Mouse (Mus musculus): ENCODE measurements around the gene Elane.

The Elane gene

DNA sequence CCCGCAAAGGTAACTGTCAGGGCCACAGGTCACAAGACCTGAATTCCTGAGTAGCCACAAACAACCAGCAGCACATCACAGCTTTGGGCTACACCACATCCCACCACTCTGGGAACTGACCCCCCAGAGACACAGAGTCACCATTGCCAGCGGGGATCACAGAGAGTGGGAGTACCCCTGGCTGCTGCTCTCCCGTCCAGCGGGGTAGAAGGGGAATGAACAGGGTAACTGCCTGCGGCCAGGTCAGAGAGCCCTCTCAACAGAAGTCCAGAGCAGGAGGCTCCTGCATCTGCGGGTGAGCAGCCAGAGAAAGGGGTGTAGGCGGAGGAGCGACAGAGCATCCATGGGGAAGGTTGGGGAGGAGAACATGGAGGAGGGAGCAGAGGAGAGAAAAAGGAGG is 30.0 kb downstream of the Elane start:
- peak; percentile 64 for DNase-seq

DNA sequence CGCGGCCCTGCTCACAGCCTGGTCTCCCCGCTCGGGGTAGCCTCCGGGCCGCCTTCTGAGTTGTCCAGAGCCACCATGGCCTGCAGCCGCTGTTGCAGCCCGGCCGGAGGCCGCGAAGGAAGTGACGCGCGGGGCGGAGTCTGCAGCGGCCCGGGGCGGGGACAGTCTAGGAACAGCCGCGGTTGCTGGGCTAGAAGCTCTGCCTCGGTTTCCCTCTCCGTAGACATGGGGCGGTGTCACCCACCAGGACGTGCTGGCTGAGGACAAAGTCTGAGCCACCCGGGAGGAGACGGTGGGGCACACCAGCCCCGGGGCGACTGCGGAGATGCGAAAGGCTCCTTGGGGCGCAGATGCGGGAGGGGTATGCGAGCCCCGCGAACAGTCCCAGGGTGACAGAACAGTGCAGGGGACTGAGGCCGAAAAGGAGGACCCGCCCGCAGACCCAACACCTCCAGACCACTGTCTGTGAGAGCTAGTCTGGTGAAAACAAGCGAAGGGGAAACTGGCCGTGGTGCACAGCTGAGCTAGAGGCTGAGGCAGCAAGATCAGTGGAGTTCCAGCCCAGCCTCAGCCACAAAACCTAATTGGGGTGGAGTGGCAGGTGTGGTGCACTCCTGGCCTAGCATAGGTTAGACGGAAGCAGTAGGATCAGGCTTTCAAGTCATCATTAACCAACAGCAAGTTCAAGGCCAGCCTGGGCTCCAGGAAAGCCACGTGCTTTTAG is 30.9 kb downstream of the Elane start, which contains the start of gene Kiss1r:
Kiss1r (plus strand) TSS at position 164 of the 724 bp plus-strand sequence.
- peak; percentile 85 for DNase-seq

DNA sequence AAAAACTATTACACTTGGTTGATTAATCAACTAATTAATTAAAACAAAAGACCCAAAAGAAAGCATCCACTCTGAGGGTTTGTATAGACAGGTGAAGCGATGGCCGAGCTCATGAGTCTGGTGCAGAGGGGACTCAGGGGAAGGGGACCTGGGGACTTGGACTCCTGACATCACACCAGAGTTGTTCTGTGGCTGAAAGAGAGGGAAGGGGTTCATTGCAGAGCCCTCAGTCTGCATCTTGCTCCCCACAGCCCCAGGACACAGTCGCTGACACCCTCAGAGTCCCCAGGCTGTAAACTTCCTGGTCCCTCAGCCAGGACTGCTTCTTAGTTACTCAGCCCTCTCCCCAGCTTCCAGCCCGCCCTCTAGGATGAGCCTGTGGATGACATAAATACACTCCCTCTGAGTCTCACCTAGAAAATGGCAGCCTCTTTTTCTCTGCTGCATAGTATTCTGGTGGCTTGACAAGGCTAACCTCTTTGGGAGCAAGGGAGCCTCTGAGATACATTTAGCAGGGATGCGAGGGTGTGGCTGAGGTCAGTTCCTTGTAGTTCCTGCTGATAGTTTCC is 31.6 kb downstream of the Elane start:
- DNase-seq, result peak; percentile 45

DNA sequence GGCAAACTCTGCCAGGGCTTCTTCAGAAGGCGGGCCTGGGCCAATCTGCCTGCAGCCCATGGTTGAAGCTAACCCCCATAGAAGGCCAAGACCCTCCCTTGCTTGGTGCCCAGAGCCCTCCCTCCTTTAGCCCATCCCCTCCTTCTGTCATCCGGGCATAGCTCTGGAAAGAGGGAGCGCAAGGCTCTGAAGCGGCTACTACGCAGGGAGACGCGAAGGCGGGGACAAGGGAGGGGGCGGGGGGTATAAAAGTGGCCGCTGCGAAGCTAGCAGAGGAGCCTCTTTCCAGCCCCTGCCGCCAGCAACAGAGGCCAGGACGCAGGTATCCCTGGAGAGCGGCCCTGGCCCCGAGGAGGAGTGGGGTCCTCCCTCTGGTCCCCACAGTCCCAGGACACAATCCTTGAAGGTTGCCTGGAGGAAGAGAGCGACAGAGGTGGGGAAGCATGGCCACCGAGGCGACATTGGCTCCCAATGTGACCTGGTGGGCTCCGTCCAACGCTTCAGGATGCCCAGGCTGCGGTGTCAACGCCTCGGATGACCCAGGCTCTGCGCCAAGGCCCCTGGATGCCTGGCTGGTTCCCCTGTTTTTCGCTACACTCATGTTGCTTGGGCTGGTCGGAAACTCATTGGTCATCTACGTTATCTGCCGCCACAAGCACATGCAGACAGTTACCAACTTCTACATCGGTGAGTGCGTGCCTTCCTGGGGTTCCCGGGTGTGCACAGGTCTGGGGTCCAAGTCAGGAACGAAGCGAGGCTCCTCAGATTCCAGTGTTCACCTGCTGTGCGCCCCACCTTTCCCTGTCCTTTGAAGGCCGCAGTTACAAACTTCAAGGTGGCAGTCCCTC is 32.4 kb downstream of the Elane start:
- peak; percentile 69 for DNase-seq

DNA sequence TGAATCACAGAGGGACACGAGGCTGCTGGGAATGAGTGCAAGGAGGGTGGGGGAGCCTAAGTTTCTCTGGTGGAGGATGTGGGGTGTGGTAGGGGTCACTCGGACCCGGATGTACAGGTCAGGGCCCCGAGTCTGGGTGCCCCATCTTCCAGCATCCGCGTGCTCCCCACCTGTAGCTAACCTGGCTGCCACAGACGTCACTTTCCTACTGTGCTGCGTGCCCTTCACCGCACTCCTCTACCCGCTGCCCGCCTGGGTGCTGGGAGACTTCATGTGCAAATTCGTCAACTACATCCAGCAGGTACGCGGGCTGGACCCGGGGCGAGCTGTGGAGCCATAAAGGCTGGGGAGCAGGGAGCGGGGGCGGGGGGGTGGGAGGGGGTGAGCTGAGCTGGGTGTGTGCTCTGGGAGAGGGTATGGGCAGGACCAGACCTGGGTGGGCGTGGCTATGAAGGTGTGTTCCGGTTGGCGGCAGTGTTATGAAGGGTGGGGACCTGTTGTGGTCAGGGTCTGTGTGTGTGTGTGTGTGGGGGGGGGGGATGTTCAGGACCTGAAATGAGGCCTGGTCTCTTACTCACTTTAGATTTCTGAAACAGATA is 33.3 kb downstream of the Elane start:
- peak; percentile 61 for DNase-seq

DNA sequence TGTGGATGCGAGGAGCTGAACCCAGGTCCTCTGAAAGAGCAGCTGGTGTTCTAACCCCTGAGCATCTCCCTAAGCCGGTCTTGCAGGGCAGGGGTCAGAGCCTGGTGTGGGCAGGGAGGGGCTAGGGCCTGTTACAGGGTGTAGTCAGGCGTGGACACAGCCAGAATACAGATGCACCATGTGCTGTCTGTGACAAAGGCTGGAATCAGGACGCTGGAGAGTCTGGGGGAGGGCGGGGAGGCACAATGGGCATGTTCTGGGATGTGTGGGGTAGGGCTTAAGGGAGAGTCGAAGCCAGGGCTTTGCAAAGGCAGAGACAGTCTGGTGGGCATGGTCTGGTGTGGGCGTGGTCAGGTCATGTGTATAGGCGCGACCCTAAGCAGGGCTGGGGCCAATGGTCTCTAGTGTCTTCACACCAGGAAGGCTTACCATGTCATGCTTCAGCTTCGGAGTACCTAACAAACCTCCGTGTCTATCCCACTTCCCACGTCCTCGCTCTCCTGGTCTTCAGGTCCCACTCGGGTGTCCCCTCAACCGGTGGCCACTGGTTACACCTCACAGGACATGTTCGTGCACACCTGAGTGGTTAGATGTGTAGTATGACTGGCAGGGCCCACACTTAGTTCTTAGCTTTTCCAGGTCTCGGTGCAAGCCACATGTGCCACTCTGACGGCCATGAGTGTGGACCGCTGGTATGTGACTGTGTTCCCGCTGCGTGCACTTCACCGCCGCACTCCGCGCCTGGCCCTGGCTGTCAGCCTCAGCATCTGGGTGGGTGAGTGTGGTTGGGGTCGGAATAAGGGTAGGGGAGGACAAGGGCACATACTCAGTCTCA is 34.2 kb downstream of the Elane start:
- DNase-seq, result peak; percentile 62

DNA sequence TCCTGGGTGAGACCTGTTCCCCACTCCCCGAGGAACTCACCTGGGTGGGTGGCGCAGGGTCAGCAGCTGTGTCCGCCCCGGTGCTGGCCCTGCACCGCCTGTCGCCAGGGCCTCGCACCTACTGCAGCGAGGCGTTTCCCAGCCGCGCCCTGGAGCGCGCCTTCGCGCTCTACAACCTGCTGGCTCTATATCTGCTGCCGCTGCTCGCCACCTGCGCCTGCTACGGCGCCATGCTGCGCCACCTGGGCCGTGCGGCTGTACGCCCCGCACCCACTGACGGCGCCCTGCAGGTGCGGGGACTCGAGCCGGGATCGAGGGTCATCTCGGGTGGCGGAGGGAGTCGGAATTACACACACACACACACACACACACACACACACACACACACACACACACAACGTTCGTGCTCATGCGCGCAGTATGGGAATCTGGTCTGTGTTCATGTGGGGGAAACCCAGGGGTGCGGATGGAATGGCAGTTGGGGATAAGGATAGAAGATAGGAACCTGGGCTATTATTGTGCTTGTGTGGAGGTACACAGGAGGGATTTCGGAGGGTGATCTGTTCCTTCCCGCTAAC is 35.0 kb downstream of the Elane start, which contains the start of gene R3hdm4:
R3hdm4 (minus strand) TSS at position 251 of the 578 bp plus-strand sequence.
- no peak for DNase-seq

DNA sequence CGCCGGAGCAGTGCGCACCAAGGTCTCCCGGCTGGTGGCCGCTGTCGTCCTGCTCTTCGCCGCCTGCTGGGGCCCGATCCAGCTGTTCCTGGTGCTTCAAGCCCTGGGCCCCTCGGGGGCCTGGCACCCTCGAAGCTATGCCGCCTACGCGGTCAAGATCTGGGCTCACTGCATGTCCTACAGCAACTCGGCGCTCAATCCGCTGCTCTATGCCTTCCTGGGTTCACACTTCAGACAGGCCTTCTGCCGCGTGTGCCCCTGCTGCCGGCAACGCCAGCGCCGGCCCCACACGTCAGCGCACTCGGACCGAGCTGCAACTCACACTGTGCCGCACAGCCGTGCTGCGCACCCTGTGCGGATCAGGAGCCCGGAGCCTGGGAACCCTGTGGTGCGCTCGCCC is 35.5 kb downstream of the Elane start:
- DNase-seq, result peak; percentile 53

DNA sequence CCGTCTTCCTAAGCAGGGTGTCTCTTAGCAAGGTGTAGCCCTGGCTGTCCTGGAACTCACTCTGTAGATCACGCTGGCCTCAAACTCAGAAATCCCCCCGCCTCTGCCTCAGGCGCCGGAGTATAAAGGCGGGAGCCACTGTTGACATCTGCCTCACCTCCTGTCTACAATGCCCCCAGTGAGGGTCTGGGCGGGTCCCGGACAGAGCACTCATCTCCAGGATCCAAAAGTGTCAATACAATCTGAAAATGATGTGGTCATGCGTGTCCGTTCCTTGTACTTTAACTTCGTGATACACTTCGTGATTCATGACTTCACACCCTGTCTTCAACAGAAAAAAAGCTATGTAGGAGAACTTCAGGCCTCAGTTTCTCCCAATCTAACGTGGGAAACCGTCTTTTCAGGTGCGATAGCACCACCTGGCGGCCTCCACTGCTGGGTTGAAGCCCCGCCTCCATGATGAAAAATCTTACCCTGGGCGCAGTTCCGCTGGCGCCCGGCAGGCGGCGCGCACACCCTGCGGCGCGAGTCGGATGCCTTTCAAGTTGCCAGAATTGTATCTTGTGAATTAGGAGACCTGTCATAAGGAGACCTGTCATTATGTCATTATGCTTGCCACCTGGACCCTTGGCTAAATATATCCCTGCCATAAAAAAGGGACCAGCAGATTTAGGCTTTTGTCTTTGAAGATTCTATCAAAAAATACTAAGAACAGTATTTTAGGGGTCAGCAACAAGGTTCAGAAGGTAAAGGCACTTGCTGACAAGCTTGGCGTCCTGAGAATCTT is 39.1 kb downstream of the Elane start:
- peak; percentile 89 for DNase-seq

DNA sequence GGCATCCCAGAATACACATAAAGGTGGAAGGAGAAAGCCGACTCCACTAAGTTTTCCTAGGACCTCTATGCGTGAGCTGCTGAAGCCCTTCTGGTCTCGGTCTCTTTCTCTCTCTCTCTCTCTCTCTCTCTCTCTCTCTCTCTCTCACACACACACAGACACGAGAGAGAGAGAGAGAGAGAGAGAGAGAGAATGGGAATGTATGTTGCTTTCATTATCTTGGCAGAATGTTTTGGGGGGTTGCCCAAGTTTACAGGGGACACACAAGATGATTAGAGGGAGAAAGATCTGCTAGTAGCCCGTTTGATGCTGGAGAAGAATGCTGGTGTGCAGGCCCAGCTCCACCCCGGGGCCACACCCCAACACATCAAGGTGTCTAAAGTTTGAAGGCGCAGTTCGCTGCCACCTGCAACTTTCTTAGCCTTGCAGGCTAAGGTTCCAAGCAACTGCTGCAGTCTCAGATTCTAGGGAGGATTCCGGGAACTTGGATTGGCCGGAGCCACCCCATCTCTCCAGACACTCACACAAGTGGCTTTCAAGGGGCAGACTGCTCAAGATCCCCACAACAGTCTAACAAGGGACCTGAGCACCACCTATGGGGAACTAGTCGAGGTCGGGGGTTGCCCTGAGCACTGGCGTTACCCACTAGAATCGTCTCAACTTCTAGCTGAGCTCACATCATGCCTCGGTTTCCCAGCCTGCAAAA is 39.9 kb downstream of the Elane start:
- DNase-seq, result peak; percentile 59

DNA sequence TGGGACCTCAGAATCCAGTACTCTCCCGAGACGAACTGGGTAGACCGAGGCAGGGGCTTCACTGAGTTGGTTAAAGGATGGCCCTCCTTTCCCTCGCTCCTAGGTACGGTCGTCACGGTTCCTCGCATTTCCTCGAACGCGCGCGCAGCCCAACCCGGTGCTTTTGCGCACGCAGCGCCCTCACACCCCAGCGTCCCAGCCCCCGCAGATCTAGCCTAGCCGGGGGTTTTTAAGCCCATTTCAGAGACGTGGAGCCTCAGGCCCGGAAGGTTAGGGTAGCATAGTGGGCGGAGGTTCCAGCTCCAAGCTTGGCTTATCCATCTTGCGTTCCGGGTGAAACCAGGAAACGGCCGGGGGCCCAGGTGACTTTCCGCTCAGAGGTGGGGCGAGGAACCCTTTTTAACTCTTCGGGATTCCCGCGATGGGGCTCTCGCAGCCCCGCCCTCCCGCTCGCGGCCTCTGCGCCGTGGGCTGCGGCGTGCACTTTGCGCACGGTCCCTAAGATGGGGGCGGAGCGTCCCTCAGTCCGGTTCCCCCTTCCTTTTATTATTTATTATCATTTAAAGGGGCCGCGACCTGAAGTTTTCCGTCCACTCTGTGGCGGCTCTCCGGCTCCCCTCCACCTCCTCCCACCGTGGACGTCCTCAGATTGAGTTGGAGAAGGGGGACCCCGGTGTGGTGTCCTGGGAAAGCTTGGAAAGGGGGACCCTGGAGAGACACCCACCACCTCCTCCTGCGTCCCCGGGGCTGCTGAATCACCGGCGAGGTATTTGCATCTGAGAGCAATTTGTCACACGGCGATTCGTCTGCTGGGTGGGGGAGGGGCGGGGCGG is 40.7 kb downstream of the Elane start, which contains the start of gene Arid3a:
Arid3a (plus strand) TSS at position 553 of the 833 bp plus-strand sequence.
- peak; percentile 88 for DNase-seq

DNA sequence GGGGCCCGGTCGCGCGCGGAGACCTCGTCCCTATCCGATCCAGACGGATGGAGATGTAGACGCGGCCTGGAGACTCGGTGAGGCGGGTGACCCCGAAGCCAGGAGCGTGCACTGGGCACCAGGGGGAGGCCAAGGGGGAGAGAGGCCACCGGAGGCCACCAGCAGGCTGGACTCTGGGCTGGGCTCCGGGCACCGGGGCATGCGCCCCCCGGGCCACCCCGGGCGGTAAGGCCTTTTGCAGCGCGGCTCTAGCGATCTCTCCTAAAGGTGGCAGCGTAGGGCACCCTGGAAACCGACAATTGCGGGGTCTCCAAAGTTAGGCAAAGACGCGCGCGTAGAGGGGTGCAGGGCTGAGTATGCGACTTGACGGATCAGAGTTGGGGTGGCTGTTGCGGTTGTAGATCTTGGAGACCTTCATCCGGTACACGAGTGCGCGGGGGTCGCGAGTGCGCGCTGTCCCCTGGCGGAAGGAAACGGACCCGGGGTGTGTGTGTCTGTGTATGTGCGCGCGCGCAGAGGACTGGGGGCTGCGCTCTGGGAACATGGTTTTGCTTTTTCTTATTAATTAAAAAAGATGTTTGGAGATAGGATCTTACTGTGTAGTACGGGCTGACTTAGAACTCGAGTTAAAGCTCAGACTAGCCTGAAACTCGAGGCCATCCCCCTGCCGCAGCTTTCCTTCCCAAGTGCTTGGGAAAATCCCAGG is 41.4 kb downstream of the Elane start:
- DNase-seq, result peak; percentile 70

DNA sequence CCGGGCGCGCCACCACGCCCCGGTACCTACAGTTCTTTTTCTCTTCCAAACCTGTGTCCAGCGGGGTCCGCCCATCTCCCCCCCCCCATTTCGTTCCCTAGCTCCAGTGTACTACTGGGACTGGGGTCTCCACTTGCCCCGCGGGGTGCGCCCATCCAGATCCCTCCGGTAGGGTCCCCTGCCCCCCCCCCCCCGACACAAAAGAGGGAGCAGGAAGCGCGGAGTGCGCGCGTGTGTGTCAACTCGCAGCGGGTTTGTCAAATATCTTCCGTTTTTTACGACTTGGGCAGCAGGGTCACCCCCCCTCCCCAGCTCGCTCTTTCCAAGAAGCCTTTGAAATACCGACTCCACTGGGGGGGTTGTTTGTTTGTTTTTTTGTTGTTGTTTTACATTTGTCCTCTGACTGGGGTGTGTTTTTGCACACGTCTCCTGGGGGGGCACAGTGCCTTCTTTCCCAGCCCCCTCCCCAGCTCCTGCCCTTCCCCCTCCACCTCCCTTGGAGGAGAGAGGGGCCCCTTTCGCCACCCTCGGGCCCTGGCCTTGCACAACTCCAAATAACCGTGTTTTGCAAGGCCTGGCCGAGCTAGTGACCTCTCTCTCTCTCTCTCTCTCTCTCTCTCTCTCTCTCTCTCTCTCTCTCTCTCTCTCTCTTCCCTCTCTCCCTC is 42.1 kb downstream of the Elane start:
- peak; percentile 59 for DNase-seq

DNA sequence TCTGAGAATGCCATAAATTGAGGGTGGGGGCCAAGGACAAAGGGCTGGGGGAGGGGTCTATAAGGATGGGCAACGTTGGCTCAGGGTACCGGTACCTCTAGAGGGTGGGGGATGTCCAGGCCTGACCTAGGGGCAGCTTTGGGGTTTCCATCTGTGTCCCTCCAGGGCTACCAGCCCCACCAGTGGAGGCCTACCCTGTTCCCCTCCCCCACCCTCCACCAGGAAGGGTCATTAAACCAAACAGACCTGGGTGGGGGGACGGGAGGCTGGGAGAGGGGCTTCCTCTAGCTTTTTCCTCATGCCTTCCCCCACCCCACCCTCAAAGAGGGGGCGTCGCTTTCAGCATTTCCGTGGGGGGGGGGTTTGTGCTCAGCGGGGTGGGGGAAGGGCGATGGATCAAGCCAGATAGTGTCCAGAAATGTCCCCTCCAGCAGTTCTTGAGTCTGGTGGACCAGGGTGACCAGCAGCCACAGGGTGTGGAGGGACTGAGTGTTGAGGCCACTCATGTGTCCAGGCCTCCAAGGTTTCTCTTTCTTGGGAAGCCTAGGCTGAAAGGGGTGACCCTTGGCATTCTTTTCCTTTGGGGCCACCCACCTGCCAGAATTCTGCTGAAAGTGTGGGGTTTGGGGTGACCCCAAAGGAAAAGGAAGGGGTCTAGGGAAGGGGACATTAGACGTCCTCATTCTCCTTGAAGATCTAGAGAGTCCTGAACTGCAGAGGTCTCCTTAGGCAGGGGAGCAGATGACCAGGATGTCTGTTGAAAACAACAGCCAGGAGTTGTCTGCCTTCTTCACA is 43.1 kb downstream of the Elane start:
- DNase-seq, result peak; percentile 65

DNA sequence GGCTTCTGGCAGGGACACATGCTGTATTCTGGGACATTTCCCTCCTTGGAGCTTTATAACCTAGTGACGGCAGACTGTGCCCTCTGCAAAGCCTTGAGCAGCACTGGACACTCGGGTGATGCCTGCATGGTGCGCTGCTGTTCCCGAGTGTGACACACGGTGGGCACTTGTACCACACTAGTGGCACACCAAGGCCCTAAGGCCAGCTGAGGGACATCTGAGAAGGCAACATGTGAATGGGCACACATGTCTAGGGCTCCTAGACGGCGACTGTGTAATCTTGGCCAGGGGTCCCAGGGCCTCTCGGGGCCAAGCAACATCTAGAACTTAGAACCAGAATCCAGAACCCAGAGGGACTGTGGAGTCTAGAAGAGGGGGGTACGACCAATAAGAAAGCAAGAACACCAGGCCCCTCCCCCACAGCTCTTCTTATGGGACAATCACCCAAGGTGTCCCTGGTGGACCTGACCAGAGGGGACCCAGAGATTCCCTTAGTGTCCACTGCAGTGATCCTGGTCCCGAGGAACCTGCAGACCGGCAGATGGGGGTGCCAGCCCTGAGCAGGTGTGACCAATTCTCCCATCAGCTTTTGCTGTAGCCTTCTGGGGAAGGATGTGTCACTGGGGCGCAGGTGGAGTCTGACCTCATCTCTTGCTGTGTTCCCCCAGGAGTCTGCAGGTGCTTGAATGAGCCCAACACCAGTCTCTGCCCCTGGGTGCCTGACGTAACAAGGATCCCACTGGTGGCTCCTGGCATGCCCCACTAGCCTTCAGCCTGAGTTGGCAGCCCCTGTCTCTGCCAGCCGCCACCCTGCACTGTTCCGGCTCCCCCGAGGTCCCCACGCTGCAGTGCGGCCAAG is 44.1 kb downstream of the Elane start:
- peak; percentile 53 for DNase-seq

DNA sequence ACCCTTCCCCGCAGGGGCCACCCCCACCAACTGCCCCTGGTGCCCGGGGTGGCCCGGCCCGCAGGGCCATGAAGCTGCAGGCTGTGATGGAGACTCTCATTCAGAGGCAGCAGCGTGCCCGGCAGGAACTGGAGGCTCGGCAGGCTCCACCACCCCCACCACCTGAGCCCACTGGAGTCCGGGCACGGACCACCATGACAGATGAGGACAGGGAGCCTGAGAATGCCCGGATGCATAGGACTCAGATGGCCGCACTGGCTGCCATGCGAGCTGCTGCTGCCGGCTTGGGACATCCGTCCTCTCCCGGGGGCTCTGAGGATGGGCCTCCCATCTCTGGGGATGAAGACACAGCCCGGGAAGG is 44.8 kb downstream of the Elane start:
- no peak for DNase-seq

All from cerebellum, adult 11-12 months (tissue).